Mouse (Mus musculus): ENCODE data around the gene Sox5. TPM values are rescaled to one million over a fixed set of nuclear protein-coding genes. Genes with fewer than 3 reads are reported as not detected.

Sox5 gene
- polyA plus RNA-seq, 1 experiment from 2014 or later: 246 TPM

- ATAC-seq: no peak
- Histone ChIP-seq H3K9ac (replicated peaks; ENCODE audit: low read depth, low read length) (no peak overlapping the region), H3K27me3 (replicated peaks; ENCODE audit: control insufficient read depth, insufficient read depth, low read length) (no peaks in the 10 kb centered on the region), H3K4me2 (ENCODE audit: low read length) (no peak overlapping the region), H3K27ac (ENCODE audit: low read length) (no peak overlapping the region), H3K36me3 (ENCODE audit: control insufficient read depth, insufficient read depth) (no peaks in the 10 kb centered on the region), H3K4me3 (replicated peaks; ENCODE audit: low read length) (no peak overlapping the region), H3K4me1 (replicated peaks; ENCODE audit: control insufficient read depth, insufficient read depth, low read length) (peaks cover 19% of the 10 kb centered on the region), H3K9me3 (ENCODE audit: control insufficient read depth, low read length) (no peaks in the 10 kb centered on the region)
- WGBS: 90% methylated on average over 4 of the region's 4 CpGs
These were observed 26.5 kb downstream of the Sox5 start for GRCm38 (mm10) chr6:144755304-144755703.

DNA sequence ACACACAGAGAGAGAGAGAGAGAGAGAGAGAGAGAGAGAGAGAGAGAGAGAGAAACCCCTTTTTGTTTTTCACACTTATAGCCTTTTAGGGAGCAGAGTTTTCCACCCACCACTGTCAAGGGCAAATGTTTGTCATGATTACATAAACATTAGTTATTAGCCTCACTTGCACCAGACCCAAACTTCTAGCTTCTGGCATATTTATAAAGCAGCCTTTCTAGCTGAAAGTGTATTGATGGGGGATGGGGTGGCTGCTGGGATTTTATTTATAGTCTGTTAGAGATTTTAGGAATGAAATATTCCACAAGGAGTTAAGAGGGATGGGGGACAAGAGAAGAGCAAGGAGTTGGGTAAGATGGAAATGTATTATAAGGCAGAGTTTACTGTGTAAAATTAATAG is 27.4 kb downstream of the Sox5 start:
- H3K4me2 ChIP-seq (ENCODE audit: low read length): no peak overlapping the region
- no peak overlapping the region for H3K27ac ChIP-seq (ENCODE audit: low read length)
- H3K27me3 ChIP-seq (replicated peaks; ENCODE audit: control insufficient read depth, insufficient read depth, low read length): no peaks in the 10 kb centered on the region
- no peak for ATAC-seq
- no peak overlapping the region for H3K4me3 ChIP-seq (replicated peaks; ENCODE audit: low read length)
- H3K9ac ChIP-seq (replicated peaks; ENCODE audit: low read depth, low read length): no peak overlapping the region
- H3K36me3 ChIP-seq (ENCODE audit: control insufficient read depth, insufficient read depth): no peaks in the 10 kb centered on the region
- H3K4me1 ChIP-seq (replicated peaks; ENCODE audit: control insufficient read depth, insufficient read depth, low read length): peaks cover 19% of the 10 kb centered on the region
- H3K9me3 ChIP-seq (ENCODE audit: control insufficient read depth, low read length): no peaks in the 10 kb centered on the region

DNA sequence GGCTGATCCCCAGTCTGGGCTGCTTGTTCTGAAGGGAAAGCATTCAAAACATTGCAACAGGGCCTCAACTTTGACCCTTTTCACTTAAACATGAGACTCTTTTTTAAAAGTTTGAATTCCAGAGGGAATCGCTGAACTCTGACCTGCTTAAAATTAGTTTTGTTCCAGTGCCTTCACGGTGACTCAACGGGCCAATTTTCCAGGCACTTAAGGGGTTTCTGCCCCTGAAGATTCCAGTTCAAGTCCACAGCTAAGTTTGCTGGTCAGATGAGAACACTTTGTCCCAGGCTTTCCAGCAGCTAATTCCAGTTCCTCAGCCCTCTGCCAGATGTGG is 27.8 kb downstream of the Sox5 start:
- Histone ChIP-seq H3K4me1 (replicated peaks; ENCODE audit: control insufficient read depth, insufficient read depth, low read length) (peaks cover 19% of the 10 kb centered on the region), H3K4me2 (ENCODE audit: low read length) (no peak overlapping the region), H3K9ac (replicated peaks; ENCODE audit: low read depth, low read length) (no peak overlapping the region), H3K27ac (ENCODE audit: low read length) (no peak overlapping the region; the same call in 1 of the 2 replicates), H3K4me3 (replicated peaks; ENCODE audit: low read length) (no peak overlapping the region), H3K36me3 (ENCODE audit: control insufficient read depth, insufficient read depth) (no peaks in the 10 kb centered on the region), H3K9me3 (ENCODE audit: control insufficient read depth, low read length) (no peaks in the 10 kb centered on the region), H3K27me3 (replicated peaks; ENCODE audit: control insufficient read depth, insufficient read depth, low read length) (no peaks in the 10 kb centered on the region)
- WGBS: 55% methylated on average over 3 of the region's 3 CpGs
- ATAC-seq: no peak

DNA sequence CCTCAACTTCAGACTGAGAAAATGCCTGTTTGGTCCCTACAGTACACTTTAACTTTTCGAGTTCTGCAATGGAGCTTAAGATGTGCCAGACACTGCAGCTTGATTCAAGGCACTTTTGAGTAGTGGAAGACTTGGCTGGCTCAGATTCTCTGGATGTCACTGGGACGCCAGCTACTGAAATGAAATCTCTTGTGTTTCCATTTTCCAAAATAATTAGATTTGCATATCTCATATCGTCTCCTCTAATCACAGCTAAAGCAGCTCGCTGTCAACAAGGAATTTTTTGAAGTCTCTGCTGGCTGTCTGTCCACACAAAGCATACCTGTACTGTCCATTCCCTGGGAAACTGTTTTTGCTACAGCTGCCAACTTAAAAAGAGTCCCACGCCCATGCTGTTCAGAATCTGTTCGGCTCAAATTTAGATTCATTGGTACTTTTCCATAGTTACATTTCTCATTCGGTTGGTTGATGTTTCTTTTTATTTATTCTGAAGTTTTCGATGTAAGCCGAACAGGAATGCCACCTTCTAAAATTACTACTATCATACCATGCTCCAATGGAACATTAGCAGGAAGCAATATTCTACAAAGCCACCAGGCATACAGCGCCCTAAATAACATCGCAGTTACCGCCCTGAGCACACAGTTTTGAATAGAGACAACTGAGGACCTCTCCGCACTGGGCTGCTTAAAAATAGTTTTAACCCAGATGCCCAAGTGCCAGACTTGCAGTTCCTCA is 28.4 kb downstream of the Sox5 start:
- H3K27me3 ChIP-seq (replicated peaks; ENCODE audit: control insufficient read depth, insufficient read depth, low read length): no peaks in the 10 kb centered on the region
- H3K9ac ChIP-seq (replicated peaks; ENCODE audit: low read depth, low read length): no peak overlapping the region
- no peak overlapping the region for H3K4me2 ChIP-seq (ENCODE audit: low read length)
- ATAC-seq: no peak
- 61% methylated on average over 13 of the region's 13 CpGs for WGBS
- H3K4me3 ChIP-seq (replicated peaks; ENCODE audit: low read length): no peak overlapping the region
- peaks cover 19% of the 10 kb centered on the region for H3K4me1 ChIP-seq (replicated peaks; ENCODE audit: control insufficient read depth, insufficient read depth, low read length)
- no peak overlapping the region; the same call in 1 of the 2 replicates for H3K27ac ChIP-seq (ENCODE audit: low read length)
- H3K9me3 ChIP-seq (ENCODE audit: control insufficient read depth, low read length): no peaks in the 10 kb centered on the region
- H3K36me3 ChIP-seq (ENCODE audit: control insufficient read depth, insufficient read depth): no peaks in the 10 kb centered on the region

DNA sequence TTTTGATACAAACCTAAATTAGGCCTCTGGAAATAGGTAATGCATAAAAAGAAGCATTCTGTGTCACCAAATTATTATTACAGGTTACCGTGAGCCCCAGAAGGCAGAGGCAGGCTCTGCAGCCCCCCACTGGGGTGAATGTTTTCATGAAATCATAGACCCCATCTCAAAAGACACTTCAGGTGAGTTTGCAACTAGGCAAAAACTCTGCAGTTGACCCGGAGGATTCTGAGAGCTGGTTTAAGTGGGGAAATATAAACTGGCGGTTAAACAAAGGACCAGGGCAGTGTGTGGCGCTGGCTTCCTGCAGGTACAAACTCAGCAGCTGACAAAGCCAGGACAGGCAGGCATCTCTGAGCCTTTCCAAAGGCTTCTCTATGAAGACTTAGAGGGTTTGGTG is 30.2 kb downstream of the Sox5 start:
- H3K4me1 ChIP-seq (replicated peaks; ENCODE audit: control insufficient read depth, insufficient read depth, low read length): peaks cover 19% of the 10 kb centered on the region
- H3K27me3 ChIP-seq (replicated peaks; ENCODE audit: control insufficient read depth, insufficient read depth, low read length): no peaks in the 10 kb centered on the region
- ATAC-seq: no peak
- H3K36me3 ChIP-seq (ENCODE audit: control insufficient read depth, insufficient read depth): no peaks in the 10 kb centered on the region
- no peak overlapping the region for H3K9ac ChIP-seq (replicated peaks; ENCODE audit: low read depth, low read length)
- H3K9me3 ChIP-seq (ENCODE audit: control insufficient read depth, low read length): no peaks in the 10 kb centered on the region; the same call in 1 of the 2 replicates
- H3K4me2 ChIP-seq (ENCODE audit: low read length): no peak overlapping the region
- no peak overlapping the region for H3K27ac ChIP-seq (ENCODE audit: low read length)
- 80% methylated on average over 4 of the region's 4 CpGs for WGBS
- H3K4me3 ChIP-seq (replicated peaks; ENCODE audit: low read length): no peak overlapping the region

GRCm38 (mm10) chr6:144750197-144750596 is 31.6 kb downstream of the Sox5 start:
- Histone ChIP-seq H3K9ac (replicated peaks; ENCODE audit: low read depth, low read length) (no peak overlapping the region), H3K4me2 (ENCODE audit: low read length) (no peak overlapping the region), H3K27ac (ENCODE audit: low read length) (no peak overlapping the region), H3K4me1 (replicated peaks; ENCODE audit: control insufficient read depth, insufficient read depth, low read length) (peaks cover 17% of the 10 kb centered on the region), H3K27me3 (replicated peaks; ENCODE audit: control insufficient read depth, insufficient read depth, low read length) (no peaks in the 10 kb centered on the region), H3K9me3 (ENCODE audit: control insufficient read depth, low read length) (no peaks in the 10 kb centered on the region; the same call in 1 of the 2 replicates), H3K36me3 (ENCODE audit: control insufficient read depth, insufficient read depth) (no peaks in the 10 kb centered on the region), H3K4me3 (replicated peaks; ENCODE audit: low read length) (no peak overlapping the region)
- ATAC-seq: no peak
- 78% methylated on average over 7 of the region's 7 CpGs for WGBS

- ATAC-seq: no peak
- H3K36me3 ChIP-seq (ENCODE audit: control insufficient read depth, insufficient read depth): no peaks in the 10 kb centered on the region
- H3K27me3 ChIP-seq (replicated peaks; ENCODE audit: control insufficient read depth, insufficient read depth, low read length): no peaks in the 10 kb centered on the region
- no peak overlapping the region for H3K27ac ChIP-seq (ENCODE audit: low read length)
- no peak overlapping the region for H3K4me3 ChIP-seq (replicated peaks; ENCODE audit: low read length)
- 93% methylated on average over 10 of the region's 10 CpGs for WGBS
- H3K9ac ChIP-seq (replicated peaks; ENCODE audit: low read depth, low read length): no peak overlapping the region
- H3K4me2 ChIP-seq (ENCODE audit: low read length): no peak overlapping the region
- no peaks in the 10 kb centered on the region for H3K4me1 ChIP-seq (replicated peaks; ENCODE audit: control insufficient read depth, insufficient read depth, low read length)
- no peaks in the 10 kb centered on the region; the same call in 1 of the 2 replicates for H3K9me3 ChIP-seq (ENCODE audit: control insufficient read depth, low read length)
These were observed 35.3 kb downstream of the Sox5 start for GRCm38 (mm10) chr6:144746436-144746835.

DNA sequence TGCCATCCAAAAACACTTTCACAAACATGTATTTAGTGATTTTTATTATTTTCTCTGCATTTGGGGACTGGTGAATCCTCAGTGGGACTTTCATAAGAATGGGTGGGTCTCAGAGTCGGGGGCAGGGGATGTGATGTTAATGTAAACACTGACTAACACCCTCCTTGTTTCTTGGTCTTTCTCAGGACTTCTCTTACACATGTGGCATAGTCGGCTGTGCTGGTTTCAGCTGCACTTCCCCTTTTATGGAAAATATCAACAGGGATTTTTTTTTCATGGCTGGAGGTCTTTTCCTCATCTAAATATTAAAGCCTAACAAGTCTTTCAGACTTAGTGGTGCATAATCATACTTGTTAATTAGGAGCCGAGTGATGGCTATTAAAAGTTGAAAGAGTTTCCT is 39.2 kb downstream of the Sox5 start:
- Histone ChIP-seq H3K4me3 (replicated peaks; ENCODE audit: low read length) (no peak overlapping the region), H3K9me3 (ENCODE audit: control insufficient read depth, low read length) (no peaks in the 10 kb centered on the region; the same call in 1 of the 2 replicates), H3K9ac (replicated peaks; ENCODE audit: low read depth, low read length) (no peak overlapping the region), H3K4me1 (replicated peaks; ENCODE audit: control insufficient read depth, insufficient read depth, low read length) (no peaks in the 10 kb centered on the region), H3K36me3 (ENCODE audit: control insufficient read depth, insufficient read depth) (no peaks in the 10 kb centered on the region), H3K27me3 (replicated peaks; ENCODE audit: control insufficient read depth, insufficient read depth, low read length) (no peaks in the 10 kb centered on the region), H3K27ac (ENCODE audit: low read length) (no peak overlapping the region), H3K4me2 (ENCODE audit: low read length) (no peak overlapping the region)
- no peak for ATAC-seq
- WGBS: 16% methylated on average over 3 of the region's 3 CpGs

- no peak overlapping the region for H3K27ac ChIP-seq (ENCODE audit: low read length)
- H3K9ac ChIP-seq (replicated peaks; ENCODE audit: low read depth, low read length): no peak overlapping the region
- no peak overlapping the region for H3K4me3 ChIP-seq (replicated peaks; ENCODE audit: low read length)
- H3K4me2 ChIP-seq (ENCODE audit: low read length): no peak overlapping the region
- no peak for ATAC-seq
- H3K9me3 ChIP-seq (ENCODE audit: control insufficient read depth, low read length): no peaks in the 10 kb centered on the region
- no peaks in the 10 kb centered on the region for H3K36me3 ChIP-seq (ENCODE audit: control insufficient read depth, insufficient read depth)
- H3K4me1 ChIP-seq (replicated peaks; ENCODE audit: control insufficient read depth, insufficient read depth, low read length): no peaks in the 10 kb centered on the region
- 79% methylated on average over 3 of the region's 3 CpGs for WGBS
- H3K27me3 ChIP-seq (replicated peaks; ENCODE audit: control insufficient read depth, insufficient read depth, low read length): no peaks in the 10 kb centered on the region
These were observed 40.6 kb downstream of the Sox5 start for GRCm38 (mm10) chr6:144741080-144741655.
